Mouse (Mus musculus) lung, embryonic 16.5 days (tissue): Measurements from ENCODE around the gene Uts2b. TPM values are rescaled to one million over a fixed set of nuclear protein-coding genes. Genes with fewer than 3 reads are reported as not detected.
"Not testable (repeated sequence)": the region's sequence is repeated elsewhere in the genome, so short reads cannot be mapped to it uniquely, and the experiment has no call there.

Source experiments
- ATAC-seq: fragments of 200-750 bp; cut with Nextera tagmentation; 2 replicates; pipeline ENCODE4 v1.8.0; 2017; ENCODE audit warnings: low read depth, mild to moderate bottlenecking, moderate library complexity
- H3K27ac ChIP-seq: fragments of 300-500 bp; sonication (generic); 2 replicates; pipeline ENCODE4 v1.5.1; 2014; ENCODE audit warnings: mild to moderate bottlenecking, control low read depth, low read length
- H3K27me3 ChIP-seq: fragments of 300-500 bp; sonication (generic); 2 replicates; pipeline ENCODE4 v1.6.1; 2014; ENCODE audit warnings: low read depth, low read length, mixed read lengths; ENCODE audit not compliant: control insufficient read depth, insufficient read depth
- H3K36me3 ChIP-seq: fragments of 300-500 bp; sonication (generic); 2 replicates; pipeline ENCODE4 v1.6.1; 2014; ENCODE audit warnings: low read length; ENCODE audit not compliant: control insufficient read depth, insufficient read depth
- H3K4me1 ChIP-seq: fragments of 300-500 bp; sonication (generic); replicated peaks from 2 replicates; pipeline ENCODE4 v1.6.1; 2014; ENCODE audit warnings: low read length, mixed read lengths; ENCODE audit not compliant: control insufficient read depth, insufficient read depth
- H3K4me2 ChIP-seq: fragments of 300-500 bp; sonication (generic); 2 replicates; pipeline ENCODE4 v1.6.1; 2014; ENCODE audit warnings: low read depth, low read length, control low read depth
- H3K4me3 ChIP-seq: fragments of 300-500 bp; sonication (generic); 2 replicates; pipeline ENCODE4 v1.5.1; 2014; ENCODE audit warnings: mild to moderate bottlenecking, low read length, control low read depth
- H3K9ac ChIP-seq: fragments of 300-500 bp; sonication (generic); 2 replicates; pipeline ENCODE4 v1.6.1; 2014; ENCODE audit warnings: low read length, control low read depth
- H3K9me3 ChIP-seq: fragments of 300-500 bp; sonication (generic); 2 replicates; pipeline ENCODE4 v1.6.1; 2016; ENCODE audit warnings: low read length; ENCODE audit not compliant: control insufficient read depth
- WGBS: fragments of 180-500 bp; shearing (Covaris S2); extraction: QIAGEN DNeasy Blood & Tissue Kit; methylation state at CpG from one replicate; pipeline ENCODE4 v1.1.7; 2014; 5-methylcytosine and 5-hydroxymethylcytosine counted together
- polyA plus RNA-seq: library from polyadenylated mRNA; unstranded; fragments of >200 nt; fragmentation: Nextera tagmentation; extraction: Ambion mirVana; gene quantifications from 2 replicates; pipeline ENCODE4 v1.2.1, GENCODE M21; 2015

Gene Uts2b
- polyA plus RNA-seq, 1 experiment from 2014 or later, result 0.25 TPM

GRCm38 (mm10) chr16:27349235-27349634, 20.8 kb downstream of the Uts2b start:
- Histone ChIP-seq H3K36me3 (no peaks in the 10 kb centered on the region), H3K27ac (no peak overlapping the region), H3K4me2 (no peak overlapping the region), H3K4me1 (no peaks in the 10 kb centered on the region), H3K27me3 (no peaks in the 10 kb centered on the region), H3K9ac (no peak overlapping the region), H3K9me3 (no peaks in the 10 kb centered on the region), H3K4me3 (no peak overlapping the region)
- ATAC-seq, result no peak
- 81% methylated on average over 2 of the region's 2 CpGs for WGBS

- WGBS, result 65% methylated on average over 1 of the region's 1 CpGs
- no peaks in the 10 kb centered on the region for H3K36me3 ChIP-seq
- no peak for ATAC-seq
- H3K4me2 ChIP-seq, result no peak overlapping the region
- no peak overlapping the region for H3K9ac ChIP-seq
- H3K27ac ChIP-seq, result no peak overlapping the region
- H3K27me3 ChIP-seq, result no peaks in the 10 kb centered on the region
- no peaks in the 10 kb centered on the region for H3K9me3 ChIP-seq
- H3K4me1 ChIP-seq, result no peaks in the 10 kb centered on the region
- H3K4me3 ChIP-seq, result no peak overlapping the region
Measured at GRCm38 (mm10) chr16:27348359-27348758, 21.7 kb downstream of the Uts2b start.

DNA sequence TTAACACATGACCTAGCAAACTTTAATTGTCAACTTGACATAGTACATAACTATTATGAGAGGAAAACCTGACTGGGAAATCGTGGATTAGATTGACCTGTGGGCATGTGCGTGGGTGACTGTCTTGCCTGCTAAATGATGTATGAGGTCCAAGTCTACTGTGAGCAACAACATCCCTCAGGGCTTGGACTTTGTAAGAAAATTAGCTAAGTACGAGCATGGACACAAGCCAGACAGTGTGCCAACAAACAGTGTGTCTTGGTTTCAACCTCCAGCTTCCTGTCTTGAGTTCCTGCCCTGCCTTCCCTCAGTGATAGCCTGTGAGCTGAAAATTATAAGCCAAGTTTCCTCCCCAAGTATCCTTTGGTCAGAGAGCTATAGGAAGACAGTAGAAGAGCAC, 22.5 kb downstream of the Uts2b start:
- no peak for ATAC-seq
- Histone ChIP-seq H3K9ac (no peak overlapping the region), H3K36me3 (no peaks in the 10 kb centered on the region), H3K9me3 (no peaks in the 10 kb centered on the region), H3K27ac (no peak overlapping the region), H3K4me2 (no peak overlapping the region), H3K4me1 (no peaks in the 10 kb centered on the region), H3K4me3 (no peak overlapping the region), H3K27me3 (no peaks in the 10 kb centered on the region)
- WGBS, result 61% methylated on average over 3 of the region's 3 CpGs

- Histone ChIP-seq H3K4me1 (no peaks in the 10 kb centered on the region), H3K27ac (no peak overlapping the region), H3K4me2 (no peak overlapping the region), H3K4me3 (no peak overlapping the region), H3K36me3 (no peaks in the 10 kb centered on the region), H3K27me3 (no peaks in the 10 kb centered on the region), H3K9me3 (no peaks in the 10 kb centered on the region), H3K9ac (no peak overlapping the region)
- ATAC-seq, result no peak
- 84% methylated on average over 2 of the region's 2 CpGs for WGBS
Measured at GRCm38 (mm10) chr16:27326463-27326862, 43.6 kb downstream of the Uts2b start.

DNA sequence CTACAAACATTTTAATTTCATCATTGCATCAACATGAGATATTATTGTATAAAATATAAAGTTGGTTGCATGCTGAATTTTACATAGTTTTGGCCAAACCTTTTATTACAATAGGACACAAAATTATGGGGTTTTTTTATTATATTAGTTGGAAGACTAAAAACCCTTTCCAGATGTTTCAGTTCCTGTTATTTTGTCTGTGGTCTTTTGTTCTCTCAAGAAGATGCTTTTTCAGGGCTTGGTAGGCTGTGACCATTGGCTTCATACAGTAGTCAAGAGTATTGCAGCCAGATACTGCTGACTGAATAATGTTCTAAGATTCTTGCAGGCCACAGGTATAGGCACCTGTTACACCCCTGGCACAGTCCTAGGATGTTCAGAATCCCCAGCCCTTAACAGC, 48.0 kb downstream of the Uts2b start:
- no peak for ATAC-seq
- no peaks in the 10 kb centered on the region for H3K27me3 ChIP-seq
- no peaks in the 10 kb centered on the region for H3K4me1 ChIP-seq
- no peak overlapping the region for H3K4me2 ChIP-seq
- no peak overlapping the region for H3K27ac ChIP-seq
- H3K9me3 ChIP-seq, result no peaks in the 10 kb centered on the region
- no peak overlapping the region for H3K9ac ChIP-seq
- H3K36me3 ChIP-seq, result no peaks in the 10 kb centered on the region
- no peak overlapping the region for H3K4me3 ChIP-seq

DNA sequence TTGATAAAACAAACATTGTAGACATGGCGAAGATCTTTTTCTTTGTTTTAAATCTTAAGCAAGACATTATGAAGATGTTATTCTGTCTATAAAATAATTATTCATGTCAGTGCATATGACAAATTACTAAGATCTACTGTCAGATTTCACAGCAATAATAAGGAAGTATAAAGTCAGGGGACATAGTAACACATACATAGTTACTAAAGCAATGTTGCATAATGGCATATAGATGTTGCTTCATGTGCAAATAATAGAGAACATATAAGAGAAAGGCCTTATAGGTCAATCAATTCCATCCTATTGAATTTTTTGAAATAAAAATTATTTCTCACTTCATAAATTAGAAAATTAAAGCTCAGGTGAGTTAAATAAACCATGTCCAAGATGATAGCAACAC, 50.9 kb downstream of the Uts2b start:
- Histone ChIP-seq H3K4me1 (no peaks in the 10 kb centered on the region), H3K9me3 (no peaks in the 10 kb centered on the region), H3K4me2 (no peak overlapping the region), H3K27me3 (no peaks in the 10 kb centered on the region), H3K9ac (no peak overlapping the region), H3K36me3 (no peaks in the 10 kb centered on the region), H3K4me3 (no peak overlapping the region), H3K27ac (no peak overlapping the region)
- 72% methylated on average over 1 of the region's 1 CpGs for WGBS
- no peak for ATAC-seq

GRCm38 (mm10) chr16:27307189-27307588, 62.9 kb downstream of the Uts2b start, which contains the start of gene Ostn:
Gene Ostn (plus strand): TSS chr16:27307489.
- H3K9ac ChIP-seq, H3K9me3 ChIP-seq, H3K27ac ChIP-seq, H3K4me2 ChIP-seq, H3K4me3 ChIP-seq, H3K4me1 ChIP-seq, H3K36me3 ChIP-seq, H3K27me3 ChIP-seq, ATAC-seq: not testable (repeated sequence)
- 58% methylated on average over 4 of the region's 4 CpGs for WGBS

Other genes with a start within 250 kb of the Uts2b start
- gene Ostn, start 62.8 kb downstream of the Uts2b start, polyA plus RNA-seq, result 0.15 and 0.83 TPM in 2 replicates
- gene Ccdc50, start 18.6 kb upstream of the Uts2b start, polyA plus RNA-seq, result 38.9 and 41.6 TPM in 2 replicates